Mouse (Mus musculus) adrenal gland, postnatal 36 days (tissue): ENCODE measurements around the gene Rif1. TPM values are rescaled to one million over a fixed set of nuclear protein-coding genes. Genes with fewer than 3 reads are reported as not detected.
"Not testable (repeated sequence)": the region's sequence is repeated elsewhere in the genome, so short reads cannot be mapped to it uniquely, and the experiment has no call there.

Experiments
- DNase-seq, 2 experiments: peaks; one replicate each; pipeline ENCODE4 v3.0.0; 2021; ENCODE audit warnings: mixed read lengths in 1 of 2
- total RNA-seq, 2 experiments: library from RNA; stranded (reverse); gene quantifications; 2 replicates each; pipeline ENCODE4 v1.2.3; 2021

The Rif1 gene
- total RNA-seq, 2 experiments from 2014 or later = 30.6 to 48.9 TPM

DNA sequence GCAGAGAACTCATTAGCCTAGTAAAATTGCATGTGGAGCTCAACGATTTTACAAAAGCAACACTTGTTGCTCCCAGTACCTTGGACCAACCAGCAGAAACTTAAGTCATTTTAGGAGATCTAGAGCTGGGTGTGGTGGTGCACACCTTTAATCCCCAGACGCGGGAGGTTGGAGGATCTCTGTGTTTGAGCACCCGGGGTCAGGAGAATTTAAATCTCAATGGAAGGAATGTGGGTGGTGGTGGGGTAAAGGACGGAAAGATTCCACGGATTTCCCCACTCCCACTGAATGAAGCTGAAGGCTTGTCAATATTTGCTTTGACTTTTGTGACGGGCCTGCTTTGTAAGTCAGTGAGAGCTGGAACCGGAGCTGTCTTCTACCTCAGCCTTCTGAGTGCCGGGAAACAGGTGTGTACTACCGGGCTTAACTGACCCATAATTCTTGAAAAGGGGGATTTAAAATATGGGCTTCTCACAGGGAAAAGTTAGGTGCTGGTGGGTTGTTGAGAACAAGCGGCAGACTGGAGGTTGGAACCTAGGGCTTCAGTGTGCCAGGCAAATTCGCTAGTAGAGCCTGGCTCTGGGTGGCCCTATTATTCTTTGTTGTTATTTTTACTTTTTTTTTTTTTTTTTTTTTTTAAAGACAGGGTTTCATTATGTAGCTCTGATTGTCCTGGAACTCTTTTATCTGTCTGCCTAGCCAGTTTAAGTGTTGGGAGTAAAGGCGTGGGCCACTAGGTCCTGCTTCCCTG is 1.2 kb upstream of the Rif1 start:
- DNase-seq = no peak

DNA sequence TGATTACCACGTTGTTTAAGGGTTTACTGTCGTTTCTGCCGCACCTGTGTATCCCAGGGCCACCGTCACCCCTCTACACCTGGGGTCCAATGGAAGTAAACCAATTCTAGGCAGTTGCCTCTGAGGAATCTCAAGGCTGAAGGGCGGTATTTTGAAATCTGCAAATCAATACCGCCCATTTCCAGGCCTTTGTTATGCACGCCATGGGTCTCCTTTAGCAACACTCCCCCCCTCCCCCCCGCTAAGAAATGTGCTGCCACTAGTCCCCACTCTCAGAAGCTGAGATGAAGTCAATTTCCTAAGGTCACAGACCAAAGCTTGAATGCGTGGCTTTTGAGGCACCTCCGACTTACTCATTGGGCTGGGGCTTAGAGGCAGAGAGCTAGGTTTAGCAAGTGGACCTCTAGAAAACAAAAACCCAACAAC is 554 bp upstream of the Rif1 start:
- no peak for DNase-seq

DNA sequence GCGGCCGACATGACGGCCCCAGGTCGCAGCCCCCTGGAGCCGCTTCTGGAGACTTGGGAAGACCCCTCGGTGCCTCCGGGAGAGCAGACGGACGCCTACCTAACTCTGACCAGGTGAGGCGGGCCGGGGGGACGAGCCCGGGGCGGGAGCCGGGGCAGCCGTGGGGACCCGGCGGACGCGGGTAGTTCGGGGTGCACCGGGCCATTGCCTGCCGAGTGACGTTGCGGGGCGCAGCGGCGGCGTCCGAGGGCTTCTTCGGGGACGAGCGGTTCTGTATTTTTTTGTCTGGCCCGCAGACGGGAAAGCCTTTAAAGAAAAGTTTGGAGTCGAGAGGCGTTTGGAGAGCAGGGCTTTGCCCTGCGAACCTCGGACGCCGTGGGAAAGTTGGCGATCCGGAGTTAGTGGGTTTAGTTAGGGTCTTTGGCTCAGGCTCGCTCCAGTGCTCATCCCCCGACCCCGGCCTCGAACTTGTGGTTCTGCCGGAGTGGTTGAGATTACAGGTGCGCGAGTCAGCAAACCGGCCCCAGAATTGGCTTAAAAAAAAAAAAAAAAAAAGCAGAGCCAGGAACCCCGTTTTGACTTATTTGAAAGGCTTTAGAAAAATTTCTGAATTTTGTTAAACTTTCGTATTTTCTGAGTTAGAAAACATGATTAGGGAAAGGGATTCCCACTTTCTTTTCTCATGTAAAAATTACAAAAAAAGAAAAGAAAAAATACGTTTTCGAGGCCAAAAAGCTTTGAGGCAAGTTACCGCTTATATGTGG is 691 bp downstream of the Rif1 start:
- DNase-seq = peak; percentile 52 to 65

DNA sequence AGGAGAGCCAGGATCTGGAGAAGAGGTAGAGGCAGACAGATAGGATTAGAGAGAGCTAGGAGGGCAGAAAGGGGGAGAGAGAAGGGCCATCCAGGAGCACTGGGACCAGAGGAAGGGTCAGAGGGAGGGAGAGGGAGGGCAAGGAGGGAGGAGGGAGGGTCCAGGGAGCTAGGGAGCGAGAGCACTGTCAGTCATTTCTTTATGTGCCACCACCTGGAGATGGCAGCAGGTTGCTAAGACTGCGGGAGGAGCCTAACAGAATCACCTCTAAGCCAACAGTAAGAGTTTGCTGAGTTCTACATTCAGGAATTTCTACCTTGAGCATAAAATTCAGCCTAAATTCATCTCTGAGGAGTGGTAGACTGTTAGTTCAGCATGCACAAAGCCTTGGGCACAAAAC is 6.0 kb downstream of the Rif1 start:
- no peak for DNase-seq

DNA sequence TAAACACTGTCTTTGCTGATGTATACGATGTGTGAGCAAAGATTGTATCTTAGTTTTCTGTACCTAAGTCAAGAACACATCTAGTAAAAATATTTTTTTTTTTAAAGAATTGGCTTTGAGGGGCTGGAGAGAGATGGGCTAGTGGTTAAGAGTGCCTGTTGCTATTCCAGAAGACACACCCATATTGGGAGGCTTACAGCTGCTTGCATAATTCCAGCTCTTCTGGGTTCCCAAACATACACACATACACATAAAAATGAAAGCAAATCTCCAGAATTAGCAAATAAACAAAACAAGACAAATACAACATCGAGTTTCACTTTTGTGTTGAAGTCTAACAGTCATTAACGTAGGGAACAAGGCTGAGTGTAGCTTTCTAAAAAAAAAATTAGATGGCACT is 11.4 kb downstream of the Rif1 start:
- no peak for DNase-seq

DNA sequence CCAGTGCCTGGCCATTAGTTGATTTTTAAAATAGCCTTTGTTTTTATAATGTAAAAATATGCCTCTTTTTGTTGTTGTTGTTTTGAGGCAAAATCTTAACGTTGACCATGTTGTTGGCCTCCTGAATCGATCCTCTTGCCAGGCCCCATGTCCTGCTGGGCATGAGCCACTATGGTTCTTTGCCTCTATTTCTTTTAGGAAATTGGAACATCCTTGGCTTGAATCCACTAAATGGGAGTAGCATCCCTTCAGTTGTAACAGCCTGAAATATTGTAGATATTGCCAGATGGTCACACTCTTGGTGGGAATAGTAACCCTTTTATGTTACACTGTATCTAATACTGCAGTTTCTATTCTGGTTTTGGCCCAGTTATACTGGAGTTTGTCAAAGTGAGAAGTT is 11.9 kb downstream of the Rif1 start:
- no peak for DNase-seq

DNA sequence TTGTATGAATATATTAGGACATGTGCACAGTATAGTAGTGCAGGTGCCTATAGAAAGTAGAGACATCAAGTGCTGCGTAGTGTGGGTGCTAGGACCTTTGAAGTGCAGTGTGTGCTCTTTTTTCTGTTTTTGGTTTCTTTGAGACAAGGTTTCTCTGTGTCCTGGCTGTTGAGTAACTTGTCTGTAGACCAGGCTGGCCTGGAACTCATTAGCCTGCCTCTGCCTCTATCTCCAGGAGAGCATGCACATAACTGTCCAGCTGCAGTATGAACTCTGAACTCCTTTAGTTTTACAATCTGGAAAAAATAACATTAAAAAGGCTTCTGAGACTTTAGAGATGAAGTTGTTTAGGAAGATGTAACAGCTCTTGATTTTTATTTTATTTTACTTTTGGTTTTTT is 41.5 kb downstream of the Rif1 start:
- DNase-seq = no peak

DNA sequence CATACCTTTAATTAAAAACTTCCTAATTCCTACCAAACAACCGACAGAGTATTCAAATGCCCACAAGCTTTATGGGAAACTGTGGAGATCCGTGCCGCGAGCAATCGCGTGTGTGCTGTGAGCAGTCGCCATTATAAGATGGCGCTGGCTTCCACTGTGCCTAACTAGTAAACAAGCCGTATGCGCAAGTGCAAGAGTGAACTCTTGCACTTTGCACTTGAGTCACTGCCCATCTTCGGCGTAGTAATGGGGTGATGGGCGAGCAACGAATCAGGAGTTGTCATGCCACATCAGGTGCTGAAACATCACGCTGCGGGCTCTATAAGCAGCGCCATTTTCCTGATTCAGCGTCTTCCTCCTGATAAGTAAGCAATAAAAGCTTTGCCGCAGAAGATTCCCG is 58.7 kb downstream of the Rif1 start:
- DNase-seq = not testable (repeated sequence)

DNA sequence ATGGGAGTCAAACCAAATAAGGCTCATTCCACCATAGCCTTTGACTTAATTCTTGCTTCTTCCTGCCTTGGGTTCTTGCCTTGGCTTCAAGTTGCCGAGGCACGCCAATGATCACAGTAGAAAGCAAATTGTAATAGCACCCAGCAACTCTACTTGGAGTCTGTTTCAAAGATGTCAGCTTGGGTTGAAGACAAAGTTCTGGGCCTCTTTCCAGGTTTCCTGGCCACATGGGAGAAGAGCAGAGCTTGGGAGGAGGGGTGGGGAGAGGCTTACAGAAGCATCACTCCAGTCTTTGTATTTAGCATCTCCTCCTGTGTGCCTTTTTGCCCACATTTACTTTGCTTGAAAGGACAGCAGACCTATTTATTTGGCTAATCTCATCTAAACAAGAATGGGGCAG is 60.7 kb downstream of the Rif1 start:
- peak in 1 of 2 experiments; percentile 3 for DNase-seq

DNA sequence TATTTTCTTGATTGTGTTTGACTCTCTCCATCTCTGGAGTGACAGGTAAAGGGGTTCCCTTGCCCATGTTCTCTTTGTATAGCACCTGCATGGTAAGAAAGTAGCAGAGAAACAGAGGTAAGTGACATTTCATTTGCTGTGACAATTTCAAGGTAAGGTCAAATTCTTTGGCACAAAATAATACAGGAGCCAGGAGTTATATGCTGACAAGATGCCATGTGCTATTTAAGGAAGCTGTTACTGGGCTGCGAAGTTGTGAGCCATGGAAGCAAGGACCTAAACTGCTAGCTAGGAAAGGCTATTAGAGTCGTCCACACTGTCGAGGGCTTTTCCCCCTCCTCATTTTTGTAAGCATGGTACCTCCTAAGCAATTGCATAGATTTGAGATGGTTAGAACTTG is 80.4 kb downstream of the Rif1 start:
- no peak for DNase-seq

DNA sequence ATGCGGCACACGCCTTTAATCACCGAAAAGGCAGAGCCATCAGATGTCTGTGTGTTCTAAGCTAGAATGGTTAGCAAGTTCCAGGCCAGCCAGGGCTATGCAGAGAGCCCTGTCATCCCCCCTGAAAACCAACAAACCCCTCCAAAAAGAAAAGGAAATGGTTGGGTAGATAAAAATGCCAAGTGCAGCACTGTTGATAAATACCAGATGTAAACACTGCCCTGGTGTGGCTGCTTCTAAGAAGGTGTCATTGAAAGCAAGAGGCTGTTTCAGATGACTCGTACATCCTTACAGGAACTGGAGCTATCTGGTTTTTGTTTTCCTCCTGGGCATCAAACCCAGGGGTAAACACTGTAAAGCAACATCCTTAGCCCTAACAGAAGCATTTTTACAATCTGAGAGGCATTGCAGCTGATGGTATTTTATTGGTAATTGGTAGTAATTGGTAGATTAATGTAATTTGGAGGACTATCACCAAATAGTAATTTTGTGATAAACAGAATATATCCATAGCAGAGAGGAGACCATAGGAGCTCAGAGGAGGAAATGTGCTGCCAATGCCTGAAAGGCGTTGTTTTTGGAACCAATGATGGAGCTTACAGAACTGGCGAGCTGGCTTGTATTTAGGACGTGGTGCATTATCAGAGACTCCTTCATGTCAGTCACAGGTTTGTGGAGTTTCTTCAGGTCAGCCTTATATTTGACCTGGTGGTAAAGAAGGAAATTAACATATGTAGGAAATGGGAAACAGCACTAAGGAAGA is 96.8 kb downstream of the Rif1 start:
- no peak for DNase-seq

Other genes with a start within 250 kb of the Rif1 start
- 10 to 100 TPM; 16.1 to 16.3 TPM for gene Rbm43, start 137.7 kb upstream of the Rif1 start, total RNA-seq
- 10 to 100 TPM in 1 of 2 experiments, 1 to 10 TPM in 1; 9.8 to 15.3 TPM for gene Nmi, start 99.3 kb upstream of the Rif1 start, total RNA-seq
- 10 to 100 TPM in 1 of 2 experiments, 1 to 10 TPM in 1; 2.6 to 14.5 TPM for gene Tnfaip6, start 34.8 kb upstream of the Rif1 start, total RNA-seq